Mouse (Mus musculus): ENCODE measurements around the gene Cap2.

DNA sequence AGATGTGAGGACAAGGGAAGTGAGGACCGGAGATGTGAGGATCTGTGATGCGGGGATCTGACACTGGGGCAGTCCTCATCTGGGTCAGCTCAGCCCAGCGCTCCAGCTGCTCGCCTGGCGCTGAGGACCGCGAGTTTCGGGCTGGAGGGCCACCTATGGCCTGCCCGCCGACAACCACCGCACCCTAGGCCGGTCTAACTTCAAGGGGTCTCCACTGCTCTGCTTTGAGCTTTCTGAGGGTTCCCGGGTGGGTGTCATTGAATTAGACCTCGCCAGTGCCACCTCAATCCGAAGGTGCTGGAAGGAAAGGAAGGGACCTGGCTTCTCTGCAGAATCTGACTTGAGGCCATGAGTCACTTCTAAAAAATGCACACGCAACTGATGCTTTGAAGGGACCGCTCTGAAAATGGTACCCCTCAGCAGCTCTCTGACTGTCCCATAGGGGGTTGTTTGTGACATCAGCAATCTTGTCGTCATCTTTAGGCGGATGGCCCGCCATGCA is 793 bp downstream of the Cap2 start:
- TF ChIP-seq CTCF (IDR thresholded peaks at IDR 0.05; ENCODE audit: low read depth): no peak; the same call in 1 of the 2 replicates
- TF ChIP-seq EP300 (optimal IDR thresholded peaks at IDR 0.05): no peak
